Mouse (Mus musculus) lung, adult 2 months (tissue): ENCODE results near the gene Tgfbr2.

Source experiments
- CTCF ChIP-seq: fragments of 200-500 bp; IDR thresholded peaks from 2 replicates; pipeline ENCODE4 v1.5.1; 2011; ENCODE audit warnings: mild to moderate bottlenecking, low read length, control low read depth; ENCODE audit not compliant: insufficient read depth
- POLR2A ChIP-seq: fragments of 200-500 bp; IDR thresholded peaks from 2 replicates; pipeline ENCODE4 v1.6.1; 2011; ENCODE audit warnings: low read depth, mild to moderate bottlenecking, control low read depth, low read length, borderline replicate concordance; ENCODE audit errors: extremely low read depth

DNA sequence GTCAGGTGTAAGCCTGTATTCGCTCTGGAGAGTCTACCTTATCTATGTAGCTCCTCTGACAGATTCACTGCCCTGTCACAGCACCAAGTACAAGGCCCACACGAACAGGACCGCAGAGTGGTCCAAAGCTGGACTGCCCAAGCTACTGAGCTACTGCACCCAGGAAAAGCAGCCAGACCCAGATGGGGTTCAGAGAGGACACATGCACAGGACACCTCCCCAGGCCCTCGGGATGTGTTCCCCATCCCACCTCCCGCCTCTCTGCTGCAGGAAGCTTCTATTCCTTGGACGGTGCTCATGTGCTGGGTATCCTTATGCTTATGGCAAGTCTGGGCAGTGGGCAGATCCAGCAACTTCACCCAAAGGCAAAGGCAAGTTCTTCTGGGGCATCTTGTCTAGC, 34.7 kb downstream of the Tgfbr2 start:
- TF ChIP-seq CTCF (no peak), POLR2A (no peak)
